ENCODE assay signal across 15 mouse cellular contexts in the genomic region with DNA sequence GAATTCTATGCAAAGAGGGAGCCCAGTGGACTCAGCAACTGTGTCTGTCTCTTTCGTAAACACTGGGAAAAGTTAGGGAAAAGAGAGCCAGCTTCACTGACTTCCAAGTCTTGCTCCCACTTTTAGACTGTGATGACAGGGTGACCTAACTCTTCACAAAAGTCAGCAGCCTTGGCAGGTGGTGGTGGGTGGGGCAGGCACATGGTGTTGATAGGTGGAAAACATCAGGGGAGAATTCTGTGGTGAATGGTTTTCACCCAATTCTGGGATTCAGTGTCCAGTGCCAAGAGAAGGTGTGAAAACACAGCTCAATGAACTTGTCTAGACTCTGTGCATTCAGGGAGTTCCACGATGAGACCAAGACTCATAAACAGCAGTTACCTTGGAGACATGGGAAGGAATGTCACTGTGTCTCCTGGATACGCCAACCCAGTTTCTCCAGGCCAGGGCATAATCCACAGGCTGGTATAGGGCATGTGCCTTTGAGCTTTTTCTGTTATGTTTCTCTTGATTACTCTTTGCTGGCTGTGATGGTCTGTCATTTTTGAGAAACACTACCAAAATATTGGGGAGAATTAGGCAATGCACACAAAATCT.
A peak's percentile ranks its signal among the peaks of the same experiment; 100 is the strongest.
DNase-seq lines count a peak whose midpoint lies in the region; ATAC-seq and TF ChIP-seq lines count a peak whose summit lies in the region.
"Had no signal": no experiment of that assay in that cellular context is flagged by ENCODE, and none has a peak within 500 bp of the region (broad histone marks: within the 10 kb centered on the region; RNA-seq: fewer than 3 reads in every experiment).

No protein-coding gene starts in this region.

- intact Hi-C loops in heart, postnatal 25 days (cut with DNase I), result no loop called here

- H3K9ac ChIP-seq in midbrain, embryonic 13.5 days (replicated peaks), result no peak overlapping the region
- H3K9ac ChIP-seq in midbrain, postnatal 0 days (replicated peaks; ENCODE audit: low read length, poor library complexity, severe bottlenecking), result no peak overlapping the region
- no peak overlapping the region for H3K9ac ChIP-seq in heart, embryonic 11.5 days (ENCODE audit: low read depth, low read length)
- H3K9ac ChIP-seq: forebrain, embryonic 12.5 days; liver, embryonic 13.5 days; midbrain, embryonic 15.5 days had no signal

- WGBS in midbrain, embryonic 13.5 days, result 46% methylated on average over 3 of the region's 3 CpGs
- WGBS in midbrain, postnatal 0 days, result 41% methylated on average over 3 of the region's 3 CpGs
- WGBS in heart, embryonic 11.5 days (ENCODE audit: insufficient replicate concordance), result 48% methylated on average over 3 of the region's 3 CpGs

- DNase-seq in midbrain, postnatal 0 days (ENCODE audit: low spot score), result no peak
- peak; percentile 31 for DNase-seq in heart, postnatal 25 days (ENCODE audit: low spot score)
- peak; percentile 52 for DNase-seq in lung, postnatal 36 days
- no peak for DNase-seq in kidney, postnatal 36 days
- no peak for DNase-seq in retina, embryonic 14.5 days (ENCODE audit: low spot score)
- DNase-seq: cerebellum, adult 2 months; kidney, adult 2 months; liver, embryonic 13.5 days; right cerebral cortex, postnatal 25 days had no signal

- H3K36me3 ChIP-seq in midbrain, embryonic 13.5 days, result no peaks in the 10 kb centered on the region
- H3K36me3 ChIP-seq in midbrain, postnatal 0 days (ENCODE audit: insufficient read depth, low read length), result no peaks in the 10 kb centered on the region
- no peaks in the 10 kb centered on the region for H3K36me3 ChIP-seq in heart, embryonic 11.5 days (ENCODE audit: control insufficient read depth, insufficient read depth, low read length)
- H3K36me3 ChIP-seq: forebrain, embryonic 12.5 days; liver, embryonic 13.5 days; midbrain, embryonic 15.5 days had no signal

- H3K9me3 ChIP-seq in midbrain, embryonic 13.5 days, result no peaks in the 10 kb centered on the region
- H3K9me3 ChIP-seq in midbrain, postnatal 0 days (ENCODE audit: low read length), result no peaks in the 10 kb centered on the region
- H3K9me3 ChIP-seq in heart, embryonic 11.5 days (replicated peaks; ENCODE audit: control insufficient read depth, low read length), result no peaks in the 10 kb centered on the region
- H3K9me3 ChIP-seq: forebrain, embryonic 12.5 days; liver, embryonic 13.5 days; midbrain, embryonic 15.5 days had no signal

- no peak overlapping the region for H3K4me3 ChIP-seq in midbrain, embryonic 13.5 days (replicated peaks)
- H3K4me3 ChIP-seq in midbrain, postnatal 0 days (ENCODE audit: low read depth, low read length), result no peak overlapping the region
- H3K4me3 ChIP-seq in heart, embryonic 11.5 days (ENCODE audit: low read depth, low read length), result no peak overlapping the region
- H3K4me3 ChIP-seq: forebrain, embryonic 12.5 days; layer of hippocampus, adult 2 months; liver, embryonic 13.5 days; midbrain, embryonic 15.5 days had no signal

- TF ChIP-seq CTCF in midbrain, postnatal 0 days (IDR thresholded peaks at IDR 0.05), result no peak

- no peak overlapping the region for H3K27ac ChIP-seq in midbrain, embryonic 13.5 days
- H3K27ac ChIP-seq in midbrain, postnatal 0 days (ENCODE audit: low read depth, low read length), result no peak overlapping the region
- no peak overlapping the region for H3K27ac ChIP-seq in heart, embryonic 11.5 days (ENCODE audit: low read depth, low read length)
- H3K27ac ChIP-seq: forebrain, embryonic 12.5 days; layer of hippocampus, adult 2 months; liver, embryonic 13.5 days; midbrain, embryonic 15.5 days; stomach, postnatal 0 days had no signal

- H3K4me1 ChIP-seq in midbrain, embryonic 13.5 days (replicated peaks), result no peaks in the 10 kb centered on the region
- no peaks in the 10 kb centered on the region for H3K4me1 ChIP-seq in midbrain, postnatal 0 days (ENCODE audit: insufficient read depth, low read length)
- H3K4me1 ChIP-seq in heart, embryonic 11.5 days (ENCODE audit: control insufficient read depth, insufficient read depth, low read length), result no peaks in the 10 kb centered on the region
- H3K4me1 ChIP-seq: forebrain, embryonic 12.5 days; liver, embryonic 13.5 days; midbrain, embryonic 15.5 days had no signal

- H3K4me2 ChIP-seq in midbrain, embryonic 13.5 days (replicated peaks), result no peak overlapping the region
- H3K4me2 ChIP-seq in midbrain, postnatal 0 days (ENCODE audit: low read depth, low read length, poor library complexity, severe bottlenecking), result no peak overlapping the region
- no peak overlapping the region for H3K4me2 ChIP-seq in heart, embryonic 11.5 days
- H3K4me2 ChIP-seq: forebrain, embryonic 12.5 days; liver, embryonic 13.5 days; midbrain, embryonic 15.5 days had no signal

- 0 out of 2 replicates have a peak, but pooled peaks have one; percentile 37 for ATAC-seq in midbrain, embryonic 13.5 days
- ATAC-seq in midbrain, postnatal 0 days (ENCODE audit: low FRiP score), result no peak
- ATAC-seq in heart, embryonic 11.5 days (replicated peaks; ENCODE audit: insufficient number of reproducible peaks, low FRiP score, low TSS enrichment), result 0 out of 2 replicates have a peak, but pooled peaks have one; percentile 4
- ATAC-seq: midbrain, embryonic 15.5 days had no signal

- no peaks in the 10 kb centered on the region for H3K27me3 ChIP-seq in midbrain, embryonic 13.5 days
- no peaks in the 10 kb centered on the region for H3K27me3 ChIP-seq in midbrain, postnatal 0 days (ENCODE audit: insufficient read depth, low read length)
- H3K27me3 ChIP-seq in heart, embryonic 11.5 days (ENCODE audit: control insufficient read depth, insufficient read depth, low read length), result no peaks in the 10 kb centered on the region
- H3K27me3 ChIP-seq: forebrain, embryonic 12.5 days; liver, embryonic 13.5 days; midbrain, embryonic 15.5 days had no signal

Comparison
In these comparisons a context has a peak if more than half of its experiments do, and no peak if none do; other contexts are left out.
1. DNase-seq: peak in heart, postnatal 25 days (single experiment) and lung, postnatal 36 days (single experiment); none in midbrain, postnatal 0 days (single experiment), kidney, postnatal 36 days (0 of 2) and retina, embryonic 14.5 days (single experiment).